Mouse (Mus musculus) liver, embryonic 16.5 days (tissue): ENCODE data around the gene Nrg3. TPM values are rescaled to one million over a fixed set of nuclear protein-coding genes. Genes with fewer than 3 reads are reported as not detected.

Experiments
- ATAC-seq: fragments of 200-750 bp; cut with Nextera tagmentation; 2 replicates; pipeline ENCODE4 v1.8.0; 2017; ENCODE audit warnings: low read depth, mild to moderate bottlenecking, moderate number of reproducible peaks, moderate library complexity
- H3K27ac ChIP-seq: fragments of 300-500 bp; sonication (generic); 2 replicates; pipeline ENCODE4 v1.5.1; 2014; ENCODE audit warnings: mild to moderate bottlenecking, low read length
- H3K27me3 ChIP-seq: fragments of 300-500 bp; sonication (generic); 2 replicates; pipeline ENCODE4 v1.6.1; 2014; ENCODE audit warnings: low read depth, low read length, mixed read lengths; ENCODE audit not compliant: control insufficient read depth, insufficient read depth
- H3K36me3 ChIP-seq: fragments of 300-500 bp; sonication (generic); 2 replicates; pipeline ENCODE4 v1.6.1; 2014; ENCODE audit warnings: mild to moderate bottlenecking; ENCODE audit not compliant: control insufficient read depth, insufficient read depth
- H3K4me1 ChIP-seq: fragments of 300-500 bp; sonication (generic); 2 replicates; pipeline ENCODE4 v1.6.1; 2014; ENCODE audit warnings: low read depth, low read length, mixed read lengths; ENCODE audit not compliant: control insufficient read depth
- H3K4me2 ChIP-seq: fragments of 300-500 bp; sonication (generic); 2 replicates; pipeline ENCODE4 v1.6.1; 2014; ENCODE audit warnings: low read depth, low read length, mixed read lengths
- H3K4me3 ChIP-seq: fragments of 300-500 bp; sonication (generic); 2 replicates; pipeline ENCODE4 v1.5.1; 2014; ENCODE audit warnings: low read depth, mild to moderate bottlenecking, low read length
- H3K9ac ChIP-seq: fragments of 300-500 bp; sonication (generic); 2 replicates; pipeline ENCODE4 v1.6.1; 2014; ENCODE audit warnings: low read depth, low read length
- H3K9me3 ChIP-seq: fragments of 300-500 bp; sonication (generic); replicated peaks from 2 replicates; pipeline ENCODE4 v1.6.1; 2016; ENCODE audit warnings: low read length; ENCODE audit not compliant: control insufficient read depth
- WGBS: fragments of 180-500 bp; shearing (Covaris S2); extraction: QIAGEN DNeasy Blood & Tissue Kit; methylation state at CpG from one replicate; pipeline ENCODE4 v1.1.7; 2014; ENCODE audit not compliant: insufficient replicate concordance; 5-methylcytosine and 5-hydroxymethylcytosine counted together
- polyA plus RNA-seq: library from polyadenylated mRNA; unstranded; fragments of >200 nt; fragmentation: Nextera tagmentation; extraction: Ambion mirVana; gene quantifications from 2 replicates; pipeline ENCODE4 v1.2.1, GENCODE M21; 2015

Nrg3 gene
- polyA plus RNA-seq, 1 experiment from 2014 or later: not detected

DNA sequence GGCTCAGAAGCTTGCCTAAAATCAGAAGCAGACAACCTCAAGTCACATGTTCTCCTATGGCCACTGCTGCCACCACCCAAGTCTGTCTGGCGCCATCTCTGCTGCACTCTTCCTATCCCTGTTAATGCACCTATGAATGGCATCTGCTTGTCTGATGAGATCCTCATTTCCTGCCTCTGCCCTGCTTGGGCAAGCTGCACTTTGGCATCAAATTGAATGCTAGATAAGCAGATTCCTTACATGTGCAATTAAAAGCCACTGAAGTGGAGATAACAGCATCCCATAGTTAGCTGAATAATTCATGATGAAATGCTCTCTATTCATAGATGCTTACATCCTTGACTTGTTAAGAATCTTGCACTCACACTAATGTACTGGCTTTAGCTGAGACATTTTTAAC lies 648.0 kb downstream of the Nrg3 start:
- no peak overlapping the region for H3K9ac ChIP-seq
- no peak overlapping the region for H3K4me3 ChIP-seq
- H3K27me3 ChIP-seq: no peaks in the 10 kb centered on the region
- no peaks in the 10 kb centered on the region for H3K4me1 ChIP-seq
- H3K9me3 ChIP-seq: no peaks in the 10 kb centered on the region
- H3K27ac ChIP-seq: no peak overlapping the region
- H3K36me3 ChIP-seq: no peaks in the 10 kb centered on the region
- ATAC-seq: no peak
- 56% methylated on average over 1 of the region's 1 CpGs for WGBS
- no peak overlapping the region for H3K4me2 ChIP-seq

DNA sequence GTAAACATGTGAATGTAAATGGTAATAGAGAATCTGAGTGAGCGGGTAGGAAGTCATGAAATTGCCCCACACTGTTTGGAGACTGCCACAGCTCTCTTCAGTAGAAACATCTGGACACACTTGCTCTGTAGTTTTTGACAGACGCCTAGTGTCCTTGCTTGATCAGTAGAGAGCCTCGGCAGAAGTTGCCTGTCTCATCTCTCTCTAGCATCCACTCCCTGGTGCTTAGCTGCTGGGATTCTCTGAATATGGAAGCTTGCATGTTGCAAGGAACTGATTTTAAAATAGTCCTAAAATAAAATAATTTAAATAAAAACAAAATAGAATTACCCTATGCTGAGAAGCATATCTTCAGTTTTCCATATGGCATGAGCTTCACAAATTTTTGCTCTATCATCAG lies 675.9 kb downstream of the Nrg3 start:
- Histone ChIP-seq H3K27ac (no peak overlapping the region), H3K9me3 (no peaks in the 10 kb centered on the region), H3K4me1 (no peaks in the 10 kb centered on the region), H3K4me3 (no peak overlapping the region), H3K36me3 (no peaks in the 10 kb centered on the region), H3K27me3 (no peaks in the 10 kb centered on the region), H3K9ac (no peak overlapping the region), H3K4me2 (no peak overlapping the region)
- 54% methylated on average over 3 of the region's 3 CpGs for WGBS
- no peak for ATAC-seq

DNA sequence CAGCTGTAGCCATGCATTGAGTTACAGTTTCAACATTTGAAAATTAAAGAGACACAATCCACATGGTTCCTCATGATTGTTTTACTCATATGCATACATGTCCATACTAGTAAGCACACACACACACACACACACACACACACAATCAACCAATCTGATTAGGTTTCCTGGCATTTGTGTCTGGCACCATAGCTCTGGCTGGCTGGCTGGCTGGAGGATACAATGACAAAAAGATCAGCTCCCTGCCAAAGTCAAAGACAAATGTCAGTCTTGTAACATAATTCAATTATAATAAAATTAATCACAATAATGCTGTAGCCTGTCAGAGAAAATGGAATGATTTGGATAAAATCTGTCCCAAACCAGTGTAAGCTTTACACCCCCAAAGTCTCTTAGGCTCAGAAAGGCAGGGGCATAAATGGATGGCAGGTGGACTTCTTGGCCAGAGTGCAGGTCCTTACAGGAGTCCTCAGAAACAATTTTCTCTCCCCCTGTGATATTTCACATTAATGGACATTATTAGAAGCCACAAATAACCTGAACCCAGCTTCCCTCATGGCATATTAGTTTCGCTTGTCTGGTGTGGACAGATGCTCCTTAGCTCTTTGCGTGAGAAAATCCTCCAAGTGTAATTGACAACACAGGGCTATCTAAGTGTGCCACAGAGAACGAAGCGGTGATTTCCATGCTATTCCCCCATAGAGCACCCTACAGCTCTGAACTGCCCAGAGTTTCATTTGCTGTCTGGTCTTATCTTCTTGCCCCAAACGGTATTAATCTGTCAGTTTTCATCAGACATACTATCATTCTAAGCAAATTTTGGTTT lies 697.4 kb downstream of the Nrg3 start:
- Histone ChIP-seq H3K27me3 (no peaks in the 10 kb centered on the region), H3K4me1 (no peaks in the 10 kb centered on the region), H3K4me2 (no peak overlapping the region), H3K27ac (no peak overlapping the region), H3K4me3 (no peak overlapping the region), H3K9ac (no peak overlapping the region), H3K9me3 (no peaks in the 10 kb centered on the region), H3K36me3 (no peaks in the 10 kb centered on the region)
- 63% methylated on average over 5 of the region's 5 CpGs for WGBS
- ATAC-seq: no peak

DNA sequence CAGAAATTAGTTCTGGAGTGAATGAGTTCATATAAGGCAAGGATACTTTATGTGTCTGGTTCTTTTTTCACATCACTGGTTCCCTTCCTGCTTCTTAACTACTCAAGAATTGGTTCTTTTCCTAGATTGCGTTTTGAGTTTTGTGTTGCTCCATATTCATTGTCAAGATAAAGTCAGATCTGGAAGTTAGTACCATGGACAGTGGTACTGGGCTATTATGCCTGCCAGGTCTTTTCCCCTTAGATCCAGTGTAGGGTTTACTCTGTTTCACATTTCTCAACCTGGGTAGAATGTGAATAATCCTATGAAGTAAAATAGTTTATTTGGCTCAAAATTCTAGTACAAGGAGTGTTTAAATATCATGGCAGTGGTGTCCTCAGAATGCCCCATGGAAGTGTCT lies 698.1 kb downstream of the Nrg3 start:
- no peak overlapping the region for H3K9ac ChIP-seq
- H3K27ac ChIP-seq: no peak overlapping the region
- no peak overlapping the region for H3K4me3 ChIP-seq
- 31% methylated on average over 1 of the region's 1 CpGs for whole genome bisulfite sequencing
- H3K36me3 ChIP-seq: no peaks in the 10 kb centered on the region
- no peaks in the 10 kb centered on the region for H3K4me1 ChIP-seq
- H3K4me2 ChIP-seq: no peak overlapping the region
- H3K9me3 ChIP-seq: no peaks in the 10 kb centered on the region
- H3K27me3 ChIP-seq: no peaks in the 10 kb centered on the region
- no peak for ATAC-seq

DNA sequence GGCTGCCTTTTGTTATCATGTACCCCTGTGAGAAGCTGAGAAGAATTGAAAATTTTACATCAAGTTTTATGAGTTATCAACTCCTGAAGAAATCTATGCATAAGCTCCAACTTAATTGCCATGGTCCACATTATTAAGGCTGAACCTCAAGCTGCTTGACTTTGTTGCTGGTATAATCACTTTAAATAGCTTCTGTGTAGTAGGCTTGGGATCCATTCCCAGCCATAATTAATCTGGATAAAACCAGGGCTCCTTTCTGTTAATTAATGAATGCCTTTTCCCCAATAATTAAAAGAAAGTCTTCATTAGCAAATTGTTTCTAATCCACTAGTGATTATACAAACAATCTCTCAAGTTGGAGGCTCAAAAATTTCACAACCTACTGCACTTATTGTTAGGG lies 742.4 kb downstream of the Nrg3 start:
- no peak for ATAC-seq
- Histone ChIP-seq H3K9me3 (no peaks in the 10 kb centered on the region), H3K27ac (no peak overlapping the region), H3K9ac (no peak overlapping the region), H3K36me3 (no peaks in the 10 kb centered on the region), H3K4me3 (no peak overlapping the region), H3K4me1 (no peaks in the 10 kb centered on the region), H3K4me2 (no peak overlapping the region), H3K27me3 (no peaks in the 10 kb centered on the region)

DNA sequence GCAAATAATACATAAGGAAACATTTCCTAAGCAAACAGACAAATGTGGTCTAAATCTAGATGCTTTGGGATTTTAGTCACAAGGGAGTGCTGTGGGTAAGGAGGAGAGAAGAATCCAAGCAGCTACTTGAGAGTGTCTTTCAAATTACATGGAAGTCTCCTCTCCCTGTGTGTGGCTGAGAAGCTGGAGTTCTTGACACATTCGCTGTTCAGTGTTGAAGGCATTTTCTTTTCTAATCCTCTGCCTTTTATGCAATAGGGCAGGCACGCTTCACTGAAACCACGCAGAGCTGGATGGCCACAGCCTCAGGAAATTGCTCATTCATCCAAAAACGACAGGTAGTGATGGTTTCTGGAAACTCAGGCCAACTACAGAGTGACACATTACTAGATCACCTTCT lies 769.0 kb downstream of the Nrg3 start:
- H3K4me1 ChIP-seq: no peaks in the 10 kb centered on the region
- H3K27ac ChIP-seq: no peak overlapping the region
- no peak for ATAC-seq
- H3K36me3 ChIP-seq: no peaks in the 10 kb centered on the region
- no peaks in the 10 kb centered on the region for H3K9me3 ChIP-seq
- no peaks in the 10 kb centered on the region for H3K27me3 ChIP-seq
- 42% methylated on average over 4 of the region's 4 CpGs for WGBS
- H3K4me2 ChIP-seq: no peak overlapping the region
- H3K4me3 ChIP-seq: no peak overlapping the region
- no peak overlapping the region for H3K9ac ChIP-seq

DNA sequence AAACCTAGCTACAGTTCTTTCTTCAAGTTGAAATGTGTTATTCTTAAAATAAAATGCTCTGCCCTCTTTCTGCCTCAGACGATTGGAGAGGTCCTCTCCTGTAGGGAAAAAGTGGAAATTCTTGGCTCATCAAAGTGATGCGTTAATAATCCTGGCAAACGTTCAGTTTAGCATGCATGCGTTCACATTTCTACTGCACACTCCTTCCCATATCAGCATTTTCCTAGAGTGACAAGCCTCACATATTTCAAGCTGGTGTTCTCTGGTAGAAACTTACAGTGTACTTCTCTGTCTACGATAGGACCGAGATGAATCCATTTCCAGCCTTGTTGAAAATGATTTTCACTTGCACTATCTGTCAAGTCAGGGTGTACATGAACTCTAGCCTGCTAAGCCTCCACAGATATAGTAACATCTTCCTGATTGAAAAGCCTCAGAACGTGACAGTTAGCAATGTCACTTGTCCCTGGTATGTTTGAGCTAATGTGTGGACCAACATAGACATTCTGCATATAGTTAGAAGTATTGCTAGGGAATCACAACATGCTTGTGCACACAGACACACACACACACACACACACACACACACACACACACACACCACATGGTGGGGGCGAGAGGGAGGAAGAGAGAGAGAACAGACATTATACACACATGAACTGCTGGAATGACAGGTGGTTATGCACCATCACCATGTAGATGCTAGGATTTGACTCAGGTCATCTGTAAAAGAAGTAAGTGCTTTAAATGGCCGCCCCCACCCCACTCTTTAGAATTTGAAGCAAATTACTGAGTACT lies 770.1 kb downstream of the Nrg3 start:
- Histone ChIP-seq H3K4me1 (no peaks in the 10 kb centered on the region), H3K4me3 (no peak overlapping the region), H3K9ac (no peak overlapping the region), H3K27me3 (no peaks in the 10 kb centered on the region), H3K9me3 (no peaks in the 10 kb centered on the region), H3K36me3 (no peaks in the 10 kb centered on the region), H3K27ac (no peak overlapping the region), H3K4me2 (no peak overlapping the region)
- WGBS: 59% methylated on average over 8 of the region's 9 CpGs
- no peak for ATAC-seq

DNA sequence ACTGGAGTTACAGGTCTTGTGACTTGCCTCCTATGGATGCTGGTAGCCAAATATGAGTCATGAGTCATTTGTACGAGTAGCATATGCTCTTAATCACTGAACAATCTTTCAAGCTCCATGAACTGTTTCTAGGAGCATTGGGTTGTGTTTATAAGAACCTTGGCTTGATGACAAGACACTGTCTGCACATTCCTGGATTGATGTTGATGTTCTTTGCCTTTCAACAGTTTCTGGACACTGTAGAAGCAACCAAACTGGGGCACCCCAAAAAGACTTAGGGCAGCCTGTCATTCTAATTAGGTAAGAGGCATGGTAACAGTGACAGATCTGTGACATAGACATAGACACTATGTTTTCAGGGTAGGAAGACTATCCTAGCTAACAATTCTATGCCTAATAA lies 771.5 kb downstream of the Nrg3 start:
- Histone ChIP-seq H3K27ac (no peak overlapping the region), H3K9me3 (no peaks in the 10 kb centered on the region), H3K27me3 (no peaks in the 10 kb centered on the region), H3K36me3 (no peaks in the 10 kb centered on the region), H3K9ac (no peak overlapping the region), H3K4me2 (no peak overlapping the region), H3K4me1 (no peaks in the 10 kb centered on the region), H3K4me3 (no peak overlapping the region)
- no peak for ATAC-seq
- WGBS: 29% methylated on average over 1 of the region's 1 CpGs

DNA sequence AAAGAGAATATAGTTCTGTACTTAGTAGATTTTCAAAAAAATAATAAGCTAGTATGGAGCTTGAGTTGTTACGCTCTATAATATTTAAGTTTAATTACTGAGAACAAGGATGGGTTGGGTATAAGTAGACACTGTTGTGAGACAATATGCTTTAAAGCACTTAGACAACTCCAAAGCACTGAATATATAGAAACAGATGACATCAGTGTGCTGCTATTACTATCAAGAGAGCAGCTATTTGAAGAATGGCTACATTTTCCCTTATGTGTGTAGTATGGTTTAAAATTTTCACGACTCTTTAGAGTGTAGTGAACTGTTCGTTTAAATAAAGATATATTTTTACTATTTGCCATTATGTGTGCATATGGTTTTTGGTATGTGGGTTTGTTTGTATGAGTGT lies 771.9 kb downstream of the Nrg3 start:
- no peak overlapping the region for H3K27ac ChIP-seq
- no peaks in the 10 kb centered on the region for H3K27me3 ChIP-seq
- H3K4me1 ChIP-seq: no peaks in the 10 kb centered on the region
- ATAC-seq: no peak
- no peak overlapping the region for H3K4me3 ChIP-seq
- H3K36me3 ChIP-seq: no peaks in the 10 kb centered on the region
- no peak overlapping the region for H3K9ac ChIP-seq
- no peaks in the 10 kb centered on the region for H3K9me3 ChIP-seq
- WGBS: 64% methylated on average over 3 of the region's 3 CpGs
- H3K4me2 ChIP-seq: no peak overlapping the region
